Mouse (Mus musculus) hindbrain, embryonic 10.5 days (tissue): ENCODE measurements around the gene Jun. TPM values are rescaled to one million over a fixed set of nuclear protein-coding genes. Genes with fewer than 3 reads are reported as not detected.
A peak's percentile ranks its signal among the peaks of the same experiment; 100 is the strongest.

ENCODE experiments used
- DNase-seq: peaks from one replicate; pipeline ENCODE4 v3.0.0-alpha.2; 2017; ENCODE audit warnings: low spot score
- H3K27ac ChIP-seq: fragments of 300-500 bp; sonication (generic); 2 replicates; pipeline ENCODE4 v1.5.1; 2016; ENCODE audit warnings: mild to moderate bottlenecking, moderate library complexity
- H3K27me3 ChIP-seq: fragments of 300-500 bp; sonication (generic); 2 replicates; pipeline ENCODE4 v1.6.1; 2016; ENCODE audit warnings: mild to moderate bottlenecking; ENCODE audit not compliant: poor library complexity, insufficient read depth, severe bottlenecking
- H3K36me3 ChIP-seq: fragments of 300-500 bp; sonication (generic); 2 replicates; pipeline ENCODE4 v1.6.1; 2016; ENCODE audit warnings: mild to moderate bottlenecking, moderate library complexity
- H3K4me1 ChIP-seq: fragments of 300-500 bp; sonication (generic); replicated peaks from 2 replicates; pipeline ENCODE4 v1.6.1; 2016; ENCODE audit warnings: mild to moderate bottlenecking
- H3K4me3 ChIP-seq: fragments of 300-500 bp; sonication (generic); 2 replicates; pipeline ENCODE4 v1.5.1; 2016; ENCODE audit warnings: mild to moderate bottlenecking, moderate library complexity
- H3K9me3 ChIP-seq: fragments of 300-500 bp; sonication (generic); 2 replicates; pipeline ENCODE4 v1.6.1; 2016; ENCODE audit warnings: mild to moderate bottlenecking, moderate library complexity
- WGBS: fragments of 180-500 bp; shearing (Covaris S2); methylation state at CpG from one replicate; pipeline ENCODE4 v1.1.7; 2016; 5-methylcytosine and 5-hydroxymethylcytosine counted together
- polyA plus RNA-seq: library from polyadenylated mRNA; unstranded; fragments of >200 nt; fragmentation: Nextera tagmentation; extraction: Ambion mirVana; gene quantifications from 2 replicates; pipeline ENCODE4 v1.2.1, GENCODE M21; 2016

The Jun gene
- polyA plus RNA-seq, 1 experiment from 2014 or later = 63.7 TPM

DNA sequence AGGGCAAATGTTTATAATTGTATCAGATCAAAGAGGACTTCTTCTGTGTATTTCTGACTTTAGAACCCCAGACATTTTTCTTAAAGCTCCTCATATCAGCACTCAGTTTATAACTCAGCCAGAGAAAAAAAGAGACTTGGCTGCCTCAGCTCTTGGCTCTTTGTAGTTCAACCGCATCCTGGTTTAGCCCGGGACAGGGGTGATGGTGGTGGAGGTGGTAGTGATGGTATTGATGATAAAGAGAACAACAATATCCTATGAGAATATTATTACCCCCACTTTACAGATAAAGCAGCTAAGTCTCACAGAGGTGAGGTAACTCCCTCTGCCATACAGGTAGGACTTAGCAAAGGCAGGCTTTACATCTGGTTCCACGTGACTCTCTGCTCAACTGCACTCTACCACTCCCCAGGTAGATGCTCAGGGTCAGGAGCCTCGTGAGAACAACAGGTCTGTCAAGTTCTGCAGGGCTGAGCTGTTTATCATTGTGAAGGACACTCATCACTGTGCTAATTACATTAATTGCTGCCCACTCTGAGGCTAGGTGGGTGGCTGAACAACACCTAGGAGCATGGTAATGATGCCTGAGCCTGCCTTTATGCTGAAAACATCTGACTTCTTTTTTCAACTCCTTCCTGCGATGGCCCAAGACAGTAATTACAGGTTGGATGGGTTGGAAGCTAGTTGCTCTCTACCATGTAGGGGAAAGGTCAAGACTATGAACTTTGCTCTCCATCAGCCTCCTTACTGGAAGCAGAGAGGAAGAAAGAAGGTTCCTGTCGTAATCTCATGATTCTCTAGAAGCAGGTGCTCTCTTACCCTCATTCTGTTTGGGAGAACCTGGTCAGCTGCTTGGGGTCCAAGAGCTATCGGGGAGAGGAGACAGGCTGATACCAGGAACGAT, 16.3 kb upstream of the Jun start:
- no peaks in the 10 kb centered on the region for H3K9me3 ChIP-seq
- no peak for DNase-seq
- no peaks in the 10 kb centered on the region for H3K4me1 ChIP-seq
- no peak overlapping the region for H3K27ac ChIP-seq
- 84% methylated on average over 8 of the region's 8 CpGs for WGBS
- no peaks in the 10 kb centered on the region for H3K36me3 ChIP-seq
- no peaks in the 10 kb centered on the region for H3K27me3 ChIP-seq
- no peak overlapping the region for H3K4me3 ChIP-seq

- WGBS = 78% methylated on average over 2 of the region's 2 CpGs
- Histone ChIP-seq H3K9me3 (no peaks in the 10 kb centered on the region), H3K4me1 (no peaks in the 10 kb centered on the region), H3K27me3 (no peaks in the 10 kb centered on the region), H3K36me3 (no peaks in the 10 kb centered on the region), H3K27ac (no peak overlapping the region), H3K4me3 (no peak overlapping the region)
- DNase-seq = no peak
Measured at GRCm38 (mm10) chr4:95063609-95064210, 11.7 kb upstream of the Jun start.

DNA sequence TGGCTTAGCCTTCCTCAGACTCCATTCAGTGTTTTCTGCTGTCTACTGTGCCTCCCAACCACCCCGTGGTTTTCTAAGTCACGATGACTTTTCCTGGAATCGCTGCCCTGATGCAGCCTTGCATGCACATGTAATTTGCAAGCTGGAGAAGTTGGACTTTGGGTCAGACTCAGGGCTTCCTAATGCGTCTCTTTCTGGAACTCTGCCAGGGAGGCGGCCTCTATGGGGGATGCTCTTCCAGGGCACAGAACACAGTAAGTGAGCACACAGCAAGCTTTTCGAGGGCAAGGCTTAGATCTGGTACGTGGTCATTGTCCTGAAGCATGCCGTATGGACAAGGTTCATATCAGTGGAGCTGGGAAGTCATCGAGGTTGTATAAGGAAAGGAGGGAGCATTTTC, 10.9 kb upstream of the Jun start:
- Histone ChIP-seq H3K27ac (no peak overlapping the region), H3K9me3 (no peaks in the 10 kb centered on the region)

DNA sequence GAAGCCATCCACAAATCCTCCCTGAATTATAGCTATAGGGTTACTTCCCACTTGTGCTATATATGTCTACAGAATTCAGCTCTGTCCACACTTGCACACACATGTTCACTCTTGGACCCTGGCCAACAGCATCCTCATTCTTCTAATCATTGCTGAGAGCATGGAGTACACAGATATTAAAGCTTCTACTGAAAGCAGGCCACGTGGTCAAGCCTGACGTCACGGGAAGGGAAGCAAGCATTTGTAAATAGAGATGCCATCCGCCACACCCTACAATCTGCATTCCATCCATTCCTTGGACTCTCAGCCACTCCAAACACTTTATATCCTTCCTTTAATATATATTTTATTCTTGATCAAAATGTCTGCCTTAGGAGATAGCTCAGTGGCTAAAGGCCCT, 5.2 kb upstream of the Jun start:
- WGBS = 87% methylated on average over 4 of the region's 4 CpGs
- no peak overlapping the region for H3K27ac ChIP-seq
- H3K4me3 ChIP-seq = no peak overlapping the region
- no peaks in the 10 kb centered on the region for H3K36me3 ChIP-seq
- no peaks in the 10 kb centered on the region for H3K27me3 ChIP-seq
- no peaks in the 10 kb centered on the region for H3K9me3 ChIP-seq
- no peak for DNase-seq
- peaks cover 17% of the 10 kb centered on the region for H3K4me1 ChIP-seq

More for the DNA sequence above, 10.9 kb upstream of the Jun start:
- Histone ChIP-seq H3K27me3 (no peaks in the 10 kb centered on the region), H3K36me3 (no peaks in the 10 kb centered on the region), H3K4me1 (no peaks in the 10 kb centered on the region), H3K4me3 (no peak overlapping the region)
- no peak for DNase-seq
- WGBS = 88% methylated on average over 9 of the region's 9 CpGs

GRCm38 (mm10) chr4:95055276-95055675, 3.3 kb upstream of the Jun start:
- 74% methylated on average over 1 of the region's 1 CpGs for WGBS
- H3K27me3 ChIP-seq = no peaks in the 10 kb centered on the region
- no peak for DNase-seq
- no peaks in the 10 kb centered on the region for H3K36me3 ChIP-seq
- no peak overlapping the region for H3K4me3 ChIP-seq
- no peak overlapping the region for H3K27ac ChIP-seq
- no peaks in the 10 kb centered on the region for H3K9me3 ChIP-seq
- peaks cover 22% of the 10 kb centered on the region for H3K4me1 ChIP-seq

- Histone ChIP-seq H3K27me3 (no peaks in the 10 kb centered on the region), H3K27ac (no peak overlapping the region), H3K9me3 (no peaks in the 10 kb centered on the region), H3K4me1 (peaks cover 30% of the 10 kb centered on the region), H3K4me3 (peak overlapping the region; percentile 4; the same call in 1 of the 2 replicates), H3K36me3 (no peaks in the 10 kb centered on the region)
- 49% methylated on average over 4 of the region's 4 CpGs for WGBS
- no peak for DNase-seq
Measured at GRCm38 (mm10) chr4:95054336-95054735, 2.3 kb upstream of the Jun start.

GRCm38 (mm10) chr4:95053791-95054117, 1.7 kb upstream of the Jun start:
- peak; percentile 50 for DNase-seq

DNA sequence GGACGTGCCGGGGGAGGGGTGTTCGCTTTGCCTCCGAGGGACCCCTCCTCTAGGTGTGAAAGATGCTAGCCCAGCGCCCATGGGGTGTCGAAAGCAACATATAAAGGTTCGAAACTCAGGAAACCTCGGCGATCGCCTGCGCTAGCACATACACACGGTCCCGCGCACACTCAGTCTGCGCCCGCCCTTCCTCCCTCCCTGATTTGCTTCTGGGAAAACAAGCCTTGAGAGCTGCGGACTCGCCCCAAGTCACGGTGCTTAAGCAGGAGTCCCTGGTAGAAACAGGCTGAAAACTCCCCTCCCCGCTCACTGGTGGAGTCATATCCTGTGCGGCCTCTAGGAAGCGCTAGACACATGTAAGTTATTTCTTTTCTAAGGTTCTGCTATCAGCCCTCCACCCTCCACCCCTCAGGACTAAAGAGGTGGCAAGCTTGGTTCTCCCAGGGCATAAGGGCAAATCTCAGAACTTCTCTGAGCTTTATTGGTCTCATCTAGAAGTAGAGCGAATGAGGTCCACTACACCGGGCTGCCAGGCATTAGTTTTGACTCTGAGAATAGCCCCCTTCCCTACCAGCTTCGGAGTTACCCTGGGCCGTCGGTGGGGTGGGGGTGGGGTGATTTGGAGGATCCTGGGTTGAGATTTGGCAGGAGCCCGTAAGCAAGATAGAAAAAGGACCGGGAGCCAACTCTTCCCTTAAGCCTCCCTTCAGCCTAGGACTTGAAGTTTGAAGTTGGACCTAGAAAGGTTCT, 1.2 kb upstream of the Jun start:
- WGBS = under 1% methylated on average over 29 of the region's 29 CpGs
- peak; percentile 89 for DNase-seq
- peaks cover 41% of the 10 kb centered on the region for H3K4me1 ChIP-seq
- peak overlapping the region; percentile 86 for H3K4me3 ChIP-seq
- H3K9me3 ChIP-seq = no peaks in the 10 kb centered on the region
- no peaks in the 10 kb centered on the region for H3K27me3 ChIP-seq
- peak overlapping the region; percentile 96 for H3K27ac ChIP-seq
- H3K36me3 ChIP-seq = no peaks in the 10 kb centered on the region

More at GRCm38 (mm10) chr4:95053791-95054117, 1.7 kb upstream of the Jun start:
- Histone ChIP-seq H3K9me3 (no peaks in the 10 kb centered on the region), H3K36me3 (no peaks in the 10 kb centered on the region), H3K4me3 (peak overlapping the region; percentile 86), H3K27me3 (no peaks in the 10 kb centered on the region), H3K27ac (peak overlapping the region; percentile 96), H3K4me1 (peaks cover 35% of the 10 kb centered on the region)
- 2% methylated on average over 6 of the region's 6 CpGs for WGBS

- no peaks in the 10 kb centered on the region for H3K36me3 ChIP-seq
- no peaks in the 10 kb centered on the region for H3K27me3 ChIP-seq
- H3K4me3 ChIP-seq = peak overlapping the region; percentile 86
- H3K4me1 ChIP-seq = peaks cover 45% of the 10 kb centered on the region
- peak overlapping the region; percentile 96 for H3K27ac ChIP-seq
- no peaks in the 10 kb centered on the region for H3K9me3 ChIP-seq
- WGBS = under 1% methylated on average over 54 of the region's 54 CpGs
- DNase-seq = peak; percentile 66
Measured at GRCm38 (mm10) chr4:95051311-95051871, 631 bp downstream of the Jun start.

- peak; percentile 79 for DNase-seq
- H3K36me3 ChIP-seq = no peaks in the 10 kb centered on the region
- under 1% methylated on average over 70 of the region's 70 CpGs for WGBS
- peaks cover 45% of the 10 kb centered on the region for H3K4me1 ChIP-seq
- peak overlapping the region; percentile 86 for H3K4me3 ChIP-seq
- peak overlapping the region; percentile 96 for H3K27ac ChIP-seq
- H3K27me3 ChIP-seq = no peaks in the 10 kb centered on the region
- no peaks in the 10 kb centered on the region for H3K9me3 ChIP-seq
Measured at GRCm38 (mm10) chr4:95050518-95051278, 1.3 kb downstream of the Jun start.

DNA sequence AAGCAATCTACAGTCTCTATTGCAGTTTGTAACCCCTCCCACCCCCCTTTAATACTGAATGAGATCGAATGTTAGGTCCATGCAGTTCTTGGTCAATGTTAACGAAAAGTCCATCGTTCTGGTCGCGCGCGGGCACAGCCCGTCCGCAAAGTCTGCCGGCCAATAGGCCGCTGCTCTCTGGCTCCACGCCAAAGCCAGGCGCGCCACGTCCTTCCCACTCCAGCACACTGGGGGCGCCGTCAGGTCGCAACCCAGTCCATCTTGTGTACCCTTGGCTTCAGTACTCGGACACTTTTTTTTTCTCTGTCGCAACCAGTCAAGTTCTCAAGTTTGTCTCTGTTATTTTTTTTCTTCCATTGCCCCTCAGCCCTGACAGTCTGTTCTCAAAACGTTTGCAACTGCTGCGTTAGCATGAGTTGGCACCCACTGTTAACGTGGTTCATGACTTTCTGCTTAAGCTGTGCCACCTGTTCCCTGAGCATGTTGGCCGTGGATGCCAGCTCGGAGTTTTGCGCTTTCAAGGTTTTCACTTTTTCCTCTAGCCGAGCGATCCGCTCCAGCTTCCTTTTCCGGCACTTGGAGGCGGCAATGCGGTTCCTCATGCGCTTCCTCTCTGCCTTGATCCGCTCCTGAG, 2.0 kb downstream of the Jun start:
- WGBS = under 1% methylated on average over 34 of the region's 34 CpGs
- peaks cover 43% of the 10 kb centered on the region for H3K4me1 ChIP-seq
- H3K27ac ChIP-seq = peak overlapping the region; percentile 96

DNA sequence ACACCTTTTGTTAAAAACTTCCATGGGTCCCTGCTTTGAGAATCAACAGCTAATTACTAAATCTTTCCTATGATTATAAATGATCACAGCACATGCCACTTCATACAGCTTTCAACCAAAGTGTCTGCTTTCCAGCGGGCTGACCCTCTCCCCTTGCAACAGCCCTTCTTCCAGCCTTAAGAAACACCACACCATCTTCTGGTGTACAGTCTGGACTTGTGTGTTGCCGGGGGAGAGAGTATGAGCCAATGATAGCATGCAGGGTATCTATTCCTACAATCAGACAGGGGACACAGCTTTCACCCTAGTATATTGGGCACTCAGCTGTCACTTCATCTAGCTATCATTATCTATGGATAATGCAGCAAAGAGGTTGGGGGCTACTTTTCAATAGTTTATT, 2.9 kb downstream of the Jun start:
- Histone ChIP-seq H3K9me3 (no peaks in the 10 kb centered on the region), H3K27ac (no peak overlapping the region), H3K4me3 (peak overlapping the region; percentile 86), H3K4me1 (peaks cover 35% of the 10 kb centered on the region), H3K36me3 (no peaks in the 10 kb centered on the region), H3K27me3 (no peaks in the 10 kb centered on the region)
- DNase-seq = no peak
- 81% methylated on average over 2 of the region's 2 CpGs for WGBS

More for the DNA sequence above, 2.0 kb downstream of the Jun start:
- Histone ChIP-seq H3K27me3 (no peaks in the 10 kb centered on the region), H3K9me3 (no peaks in the 10 kb centered on the region), H3K4me3 (peak overlapping the region; percentile 86), H3K36me3 (no peaks in the 10 kb centered on the region)
- peak; percentile 80 for DNase-seq
